Mouse (Mus musculus): Measurements from ENCODE around the gene Rab3d. TPM values are rescaled to one million over a fixed set of nuclear protein-coding genes. Genes with fewer than 3 reads are reported as not detected.

Rab3d gene
- polyA plus RNA-seq, 1 experiment, result 23.3 TPM

GRCm38 (mm10) chr9:21955225-21955569, 37.2 kb upstream of the Rab3d start:
- peak; percentile 47; the same call in 1 of the 2 replicates for TF ChIP-seq CTCF (IDR thresholded peaks at IDR 0.05; ENCODE audit: borderline replicate concordance, extremely low read depth, insufficient read depth, insufficient read length)
- TF ChIP-seq POLR2A (IDR thresholded peaks at IDR 0.05; ENCODE audit: borderline replicate concordance, extremely low read depth, insufficient read depth, insufficient read length, poor library complexity, severe bottlenecking), result no peak
- DNase-seq (ENCODE audit: low read depth), result no peak

GRCm38 (mm10) chr9:21954635-21955034, 36.6 kb upstream of the Rab3d start:
- DNase-seq (ENCODE audit: low read depth), result no peak
- no peak for TF ChIP-seq POLR2A (IDR thresholded peaks at IDR 0.05; ENCODE audit: borderline replicate concordance, extremely low read depth, insufficient read depth, insufficient read length, poor library complexity, severe bottlenecking)
- TF ChIP-seq CTCF (IDR thresholded peaks at IDR 0.05; ENCODE audit: borderline replicate concordance, extremely low read depth, insufficient read depth, insufficient read length), result no peak

DNA sequence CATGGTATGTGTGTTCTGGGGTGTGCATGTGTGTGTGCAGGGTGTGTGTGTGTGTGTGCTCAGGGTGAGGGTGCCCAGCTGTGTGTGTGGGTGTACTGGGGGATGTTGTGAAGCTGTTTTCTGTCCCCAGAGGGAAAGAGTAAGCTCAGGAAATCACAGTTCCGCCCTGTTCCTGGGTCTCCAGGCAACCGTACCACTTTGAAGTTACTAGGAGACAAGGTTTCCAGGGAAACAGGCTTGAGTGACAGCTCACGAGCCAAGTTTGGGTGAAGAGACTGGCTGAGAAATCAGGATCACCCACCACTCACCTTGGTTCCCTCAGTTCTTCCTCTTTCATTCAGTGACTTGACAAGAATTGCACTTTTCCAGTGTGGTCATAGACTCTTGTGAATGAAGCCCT, 35.6 kb upstream of the Rab3d start:
- peak; percentile 90 for DNase-seq (ENCODE audit: low read depth)
- TF ChIP-seq POLR2A (IDR thresholded peaks at IDR 0.05; ENCODE audit: borderline replicate concordance, extremely low read depth, insufficient read depth, insufficient read length, poor library complexity, severe bottlenecking) (no peak), CTCF (IDR thresholded peaks at IDR 0.05; ENCODE audit: borderline replicate concordance, extremely low read depth, insufficient read depth, insufficient read length) (no peak)

DNA sequence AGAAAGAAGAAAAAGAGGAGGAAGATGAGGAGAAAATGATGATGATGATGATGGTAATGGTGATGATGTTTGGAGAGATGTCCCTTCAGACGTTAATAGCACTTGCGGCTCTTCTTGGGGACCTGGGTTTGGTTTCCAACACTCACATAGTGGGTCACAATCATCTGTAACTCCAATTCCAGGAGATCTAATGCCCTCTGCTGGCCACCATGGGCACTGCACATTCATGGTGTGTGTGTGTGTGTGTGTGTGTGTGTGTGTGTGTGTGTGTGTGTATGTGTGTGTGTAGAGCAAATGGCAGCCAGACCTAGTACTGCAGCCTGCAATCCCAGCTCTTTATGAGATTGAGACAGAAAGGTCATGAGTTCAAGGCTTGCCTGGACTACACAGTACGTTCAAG, 34.0 kb upstream of the Rab3d start:
- no peak for DNase-seq (ENCODE audit: low read depth)
- TF ChIP-seq CTCF (IDR thresholded peaks at IDR 0.05; ENCODE audit: borderline replicate concordance, extremely low read depth, insufficient read depth, insufficient read length) (peak; percentile 27; the same call in 1 of the 2 replicates), POLR2A (IDR thresholded peaks at IDR 0.05; ENCODE audit: borderline replicate concordance, extremely low read depth, insufficient read depth, insufficient read length, poor library complexity, severe bottlenecking) (no peak)

GRCm38 (mm10) chr9:21950322-21950721, 32.3 kb upstream of the Rab3d start:
- TF ChIP-seq POLR2A (IDR thresholded peaks at IDR 0.05; ENCODE audit: borderline replicate concordance, extremely low read depth, insufficient read depth, insufficient read length, poor library complexity, severe bottlenecking) (no peak), CTCF (IDR thresholded peaks at IDR 0.05; ENCODE audit: borderline replicate concordance, extremely low read depth, insufficient read depth, insufficient read length) (peak; percentile 37; the same call in 1 of the 2 replicates)
- no peak for DNase-seq (ENCODE audit: low read depth)

GRCm38 (mm10) chr9:21948790-21949189, 30.8 kb upstream of the Rab3d start:
- TF ChIP-seq CTCF (IDR thresholded peaks at IDR 0.05; ENCODE audit: borderline replicate concordance, extremely low read depth, insufficient read depth, insufficient read length) (no peak), POLR2A (IDR thresholded peaks at IDR 0.05; ENCODE audit: borderline replicate concordance, extremely low read depth, insufficient read depth, insufficient read length, poor library complexity, severe bottlenecking) (no peak)
- no peak for DNase-seq (ENCODE audit: low read depth)

DNA sequence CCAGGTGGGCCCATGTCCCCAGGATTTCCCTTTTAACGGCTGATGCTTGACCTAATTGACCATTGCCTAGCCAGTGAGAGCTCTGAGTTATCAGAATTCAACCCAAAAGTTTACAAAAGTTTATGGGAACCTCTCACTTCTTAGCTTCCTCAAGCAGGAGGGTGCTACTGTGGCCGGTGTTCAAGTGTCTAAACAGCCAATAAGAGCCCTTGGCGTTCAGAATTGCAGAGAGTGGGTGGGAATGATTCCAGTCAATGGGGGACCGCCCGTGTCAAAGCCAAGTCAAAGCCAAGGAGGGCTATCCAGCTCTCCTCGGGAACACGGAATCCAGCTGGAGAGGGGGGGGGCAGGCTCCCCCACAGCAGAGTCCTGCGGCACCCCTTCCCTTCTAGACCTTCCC, 30.2 kb upstream of the Rab3d start:
- TF ChIP-seq POLR2A (IDR thresholded peaks at IDR 0.05; ENCODE audit: borderline replicate concordance, extremely low read depth, insufficient read depth, insufficient read length, poor library complexity, severe bottlenecking), result no peak
- TF ChIP-seq CTCF (IDR thresholded peaks at IDR 0.05; ENCODE audit: borderline replicate concordance, extremely low read depth, insufficient read depth, insufficient read length), result no peak
- DNase-seq (ENCODE audit: low read depth), result no peak

DNA sequence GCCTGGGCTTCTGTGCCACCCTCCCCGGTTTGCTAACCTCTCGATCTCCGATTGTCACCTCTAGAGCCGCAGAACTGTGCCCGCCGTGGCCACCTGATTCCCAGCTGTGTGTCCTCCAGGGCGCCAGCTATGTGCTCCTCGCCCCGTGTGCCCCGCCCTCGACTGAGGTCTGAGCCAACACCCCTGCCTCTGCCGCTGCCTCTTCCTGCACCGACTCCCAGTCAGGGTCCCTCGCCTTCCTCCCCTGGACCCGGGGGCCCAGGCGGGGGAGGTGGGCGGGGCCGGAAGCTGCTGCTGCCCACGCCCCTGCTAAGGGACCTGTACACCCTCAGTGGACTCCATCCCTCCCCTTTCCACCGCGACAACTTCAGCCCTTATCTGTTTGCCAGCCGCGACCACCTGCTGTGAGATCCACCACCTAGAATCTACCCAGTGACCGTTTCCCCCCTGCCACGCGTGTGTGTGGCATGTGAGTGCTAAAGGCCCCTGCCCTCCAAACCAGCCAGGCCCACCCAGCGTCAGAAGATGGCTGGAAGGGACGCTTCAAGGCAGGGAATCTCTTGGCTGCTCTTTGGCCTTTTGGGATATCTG, 29.6 kb upstream of the Rab3d start:
- TF ChIP-seq POLR2A (IDR thresholded peaks at IDR 0.05; ENCODE audit: borderline replicate concordance, extremely low read depth, insufficient read depth, insufficient read length, poor library complexity, severe bottlenecking), result no peak

GRCm38 (mm10) chr9:21944267-21944666, 26.3 kb upstream of the Rab3d start:
- no peak for DNase-seq (ENCODE audit: low read depth)
- no peak for TF ChIP-seq POLR2A (IDR thresholded peaks at IDR 0.05; ENCODE audit: borderline replicate concordance, extremely low read depth, insufficient read depth, insufficient read length, poor library complexity, severe bottlenecking)
- no peak for TF ChIP-seq CTCF (IDR thresholded peaks at IDR 0.05; ENCODE audit: borderline replicate concordance, extremely low read depth, insufficient read depth, insufficient read length)

More for the DNA sequence above, 29.6 kb upstream of the Rab3d start:
- DNase-seq (ENCODE audit: low read depth), result no peak

- TF ChIP-seq POLR2A (IDR thresholded peaks at IDR 0.05; ENCODE audit: borderline replicate concordance, extremely low read depth, insufficient read depth, insufficient read length, poor library complexity, severe bottlenecking) (no peak), CTCF (IDR thresholded peaks at IDR 0.05; ENCODE audit: borderline replicate concordance, extremely low read depth, insufficient read depth, insufficient read length) (no peak)
- DNase-seq (ENCODE audit: low read depth), result no peak
These were observed 25.6 kb upstream of the Rab3d start for GRCm38 (mm10) chr9:21943638-21944037.

- DNase-seq (ENCODE audit: low read depth), result no peak
- TF ChIP-seq CTCF (IDR thresholded peaks at IDR 0.05; ENCODE audit: borderline replicate concordance, extremely low read depth, insufficient read depth, insufficient read length), result no peak
- TF ChIP-seq POLR2A (IDR thresholded peaks at IDR 0.05; ENCODE audit: borderline replicate concordance, extremely low read depth, insufficient read depth, insufficient read length, poor library complexity, severe bottlenecking), result no peak
These were observed 25.1 kb upstream of the Rab3d start for GRCm38 (mm10) chr9:21943046-21943445.

GRCm38 (mm10) chr9:21938234-21938855, 20.4 kb upstream of the Rab3d start:
- DNase-seq (ENCODE audit: low read depth), result no peak
- TF ChIP-seq CTCF (IDR thresholded peaks at IDR 0.05; ENCODE audit: borderline replicate concordance, extremely low read depth, insufficient read depth, insufficient read length), result no peak
- no peak for TF ChIP-seq POLR2A (IDR thresholded peaks at IDR 0.05; ENCODE audit: borderline replicate concordance, extremely low read depth, insufficient read depth, insufficient read length, poor library complexity, severe bottlenecking)

All from brain, embryonic 14.5 days (tissue).